Mouse (Mus musculus): Measurements from ENCODE around the gene Olfr1216.

- TF ChIP-seq POLR2A (IDR thresholded peaks at IDR 0.05; ENCODE audit: insufficient read depth, low read depth, low read length) = no peak
- no peak for TF ChIP-seq CTCF (IDR thresholded peaks at IDR 0.05; ENCODE audit: insufficient read depth, low read depth, low read length)
These were observed 11.3 kb downstream of the Olfr1216 start, which contains the start of gene Olfr1215 for GRCm38 (mm10) chr2:89006873-89007272.
